Mouse (Mus musculus): ENCODE data around the gene Kpna7. TPM values are rescaled to one million over a fixed set of nuclear protein-coding genes. Genes with fewer than 3 reads are reported as not detected.

Kpna7 gene
- polyA plus RNA-seq, 1 experiment from 2014 or later = not detected

DNA sequence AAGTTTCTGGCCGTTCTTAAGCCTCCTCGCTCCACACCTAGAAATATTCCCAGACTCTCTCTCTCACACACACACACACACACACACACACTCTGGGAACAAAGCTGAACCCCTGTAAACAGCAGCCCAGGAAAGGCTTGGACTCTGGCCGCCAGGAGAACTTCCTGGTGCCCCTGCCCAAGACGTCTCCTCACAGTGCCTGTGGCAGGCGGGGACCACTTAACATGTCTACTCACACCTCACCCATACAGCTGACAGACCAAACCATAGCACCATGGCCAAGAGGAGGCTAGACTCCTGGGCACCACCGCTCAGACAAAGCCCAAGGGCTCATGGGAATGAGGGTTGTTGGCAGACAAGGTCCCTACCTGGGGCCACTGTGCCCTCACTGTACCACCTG lies 140.5 kb downstream of the Kpna7 start:
- H3K4me1 ChIP-seq (ENCODE audit: control insufficient read depth, insufficient read depth, low read length) = peaks cover 13% of the 10 kb centered on the region
- H3K27ac ChIP-seq (replicated peaks; ENCODE audit: low read depth, low read length) = no peak overlapping the region
- no peak overlapping the region for H3K4me3 ChIP-seq (replicated peaks; ENCODE audit: low read depth, low read length)
- no peak for DNase-seq
- WGBS = 86% methylated on average over 6 of the region's 6 CpGs
- no peaks in the 10 kb centered on the region for H3K9me3 ChIP-seq (ENCODE audit: control insufficient read depth, low read length)
- ATAC-seq (ENCODE audit: low FRiP score, low TSS enrichment) = no peak
- no peaks in the 10 kb centered on the region for H3K36me3 ChIP-seq (ENCODE audit: control insufficient read depth, insufficient read depth, low read length)
- no peak overlapping the region for H3K9ac ChIP-seq (replicated peaks; ENCODE audit: low read length)
- no peaks in the 10 kb centered on the region for H3K27me3 ChIP-seq (ENCODE audit: control insufficient read depth, insufficient read depth, low read length)
- no peak overlapping the region for H3K4me2 ChIP-seq (ENCODE audit: low read length)

DNA sequence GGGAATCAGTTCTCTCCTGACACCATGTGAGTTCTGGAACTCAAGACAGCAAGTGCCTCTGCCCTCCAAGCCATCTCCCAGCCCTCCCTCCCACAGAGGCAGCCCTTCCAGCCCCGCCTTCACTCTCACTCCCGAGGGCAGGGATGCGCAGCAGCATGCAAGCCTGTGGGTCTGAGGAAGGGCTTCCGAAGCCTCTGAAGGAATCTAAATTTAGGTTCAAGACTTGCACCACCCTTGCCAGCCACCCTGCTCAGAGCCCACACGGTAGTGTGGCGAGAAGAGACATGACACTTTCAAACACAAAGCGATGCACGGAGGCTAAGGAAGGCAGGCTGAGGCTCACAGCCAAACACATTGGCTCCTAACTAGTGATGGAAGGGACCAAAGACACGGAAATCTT lies 141.4 kb downstream of the Kpna7 start:
- ATAC-seq (ENCODE audit: low FRiP score, low TSS enrichment) (no peak), DNase-seq (no peak)
- H3K4me2 ChIP-seq (ENCODE audit: low read length) = no peak overlapping the region
- no peaks in the 10 kb centered on the region for H3K27me3 ChIP-seq (ENCODE audit: control insufficient read depth, insufficient read depth, low read length)
- no peaks in the 10 kb centered on the region for H3K36me3 ChIP-seq (ENCODE audit: control insufficient read depth, insufficient read depth, low read length)
- no peak overlapping the region for H3K27ac ChIP-seq (replicated peaks; ENCODE audit: low read depth, low read length)
- peaks cover 13% of the 10 kb centered on the region for H3K4me1 ChIP-seq (ENCODE audit: control insufficient read depth, insufficient read depth, low read length)
- H3K4me3 ChIP-seq (replicated peaks; ENCODE audit: low read depth, low read length) = no peak overlapping the region
- no peak overlapping the region for H3K9ac ChIP-seq (replicated peaks; ENCODE audit: low read length)
- WGBS = 71% methylated on average over 9 of the region's 9 CpGs
- no peaks in the 10 kb centered on the region for H3K9me3 ChIP-seq (ENCODE audit: control insufficient read depth, low read length)

DNA sequence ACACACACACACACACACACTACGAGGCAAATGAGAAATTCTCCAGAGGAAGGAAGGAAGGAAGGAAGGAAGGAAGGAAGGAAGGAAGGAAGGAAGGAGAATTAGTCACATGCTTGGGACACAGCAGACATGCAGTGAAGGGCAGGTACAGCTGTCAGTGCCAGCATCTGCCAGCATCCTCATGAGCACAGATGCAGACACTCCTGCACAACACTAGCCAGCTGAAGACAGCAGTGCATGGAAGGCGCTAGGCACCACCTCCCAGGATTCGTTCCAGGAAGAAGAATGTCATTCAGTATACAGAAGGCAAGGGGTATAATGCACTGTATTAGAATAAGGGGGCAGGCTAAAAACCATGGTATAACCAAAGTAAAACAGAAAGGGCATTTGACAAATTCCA lies 142.9 kb downstream of the Kpna7 start:
- Histone ChIP-seq H3K4me2 (ENCODE audit: low read length) (no peak overlapping the region), H3K27ac (replicated peaks; ENCODE audit: low read depth, low read length) (peak overlapping the region; percentile 46), H3K9me3 (ENCODE audit: control insufficient read depth, low read length) (no peaks in the 10 kb centered on the region), H3K27me3 (ENCODE audit: control insufficient read depth, insufficient read depth, low read length) (no peaks in the 10 kb centered on the region), H3K4me1 (ENCODE audit: control insufficient read depth, insufficient read depth, low read length) (peaks cover 13% of the 10 kb centered on the region), H3K4me3 (replicated peaks; ENCODE audit: low read depth, low read length) (no peak overlapping the region), H3K9ac (replicated peaks; ENCODE audit: low read length) (no peak overlapping the region; the same call in 1 of the 2 replicates), H3K36me3 (ENCODE audit: control insufficient read depth, insufficient read depth, low read length) (no peaks in the 10 kb centered on the region)
- no peak for ATAC-seq (ENCODE audit: low FRiP score, low TSS enrichment)
- peak; percentile 38 for DNase-seq
- WGBS = 54% methylated on average over 3 of the region's 3 CpGs

DNA sequence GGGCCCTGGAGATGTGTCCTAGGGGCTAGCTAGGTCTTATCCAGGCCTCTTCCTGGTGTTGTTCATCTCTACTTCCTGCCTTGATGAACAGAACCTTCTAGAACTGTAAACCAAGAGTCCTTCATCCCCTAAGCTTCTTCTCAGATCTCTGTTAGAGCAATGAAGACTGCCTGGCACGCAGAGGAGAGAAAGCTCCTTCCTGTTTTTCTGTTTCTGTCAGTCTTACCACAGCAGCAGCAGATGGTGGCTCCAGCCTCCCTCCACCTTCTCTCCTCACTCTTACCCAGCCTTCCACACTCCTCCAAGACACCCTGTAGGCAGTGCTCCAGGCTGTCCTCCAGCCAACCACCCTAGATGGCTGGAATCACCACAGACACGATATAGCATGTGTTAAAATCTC lies 146.5 kb downstream of the Kpna7 start:
- Histone ChIP-seq H3K4me3 (replicated peaks; ENCODE audit: low read depth, low read length) (no peak overlapping the region), H3K27ac (replicated peaks; ENCODE audit: low read depth, low read length) (no peak overlapping the region), H3K9me3 (ENCODE audit: control insufficient read depth, low read length) (no peaks in the 10 kb centered on the region), H3K4me2 (ENCODE audit: low read length) (no peak overlapping the region), H3K4me1 (ENCODE audit: control insufficient read depth, insufficient read depth, low read length) (peaks cover 16% of the 10 kb centered on the region), H3K27me3 (ENCODE audit: control insufficient read depth, insufficient read depth, low read length) (no peaks in the 10 kb centered on the region), H3K36me3 (ENCODE audit: control insufficient read depth, insufficient read depth, low read length) (no peaks in the 10 kb centered on the region), H3K9ac (replicated peaks; ENCODE audit: low read length) (no peak overlapping the region)
- DNase-seq = no peak
- ATAC-seq (ENCODE audit: low FRiP score, low TSS enrichment) = no peak
- 95% methylated on average over 2 of the region's 2 CpGs for WGBS

Other genes starting within 250 kb of the Kpna7 start
- gene Smurf1, start 118.2 kb downstream of the Kpna7 start, polyA plus RNA-seq (2014; fragmentation: Nextera tagmentation; extraction: Ambion mirVana) = 42.8 and 44.9 TPM in 2 replicates
- gene Gm4871, start 51.3 kb downstream of the Kpna7 start, polyA plus RNA-seq (2014; fragmentation: Nextera tagmentation; extraction: Ambion mirVana) = not detected in 2 replicates
- not detected in 2 replicates for gene 1700018F24Rik, start 41.0 kb downstream of the Kpna7 start, polyA plus RNA-seq (2014; fragmentation: Nextera tagmentation; extraction: Ambion mirVana)
- gene Arpc1a, start 200 bp downstream of the Kpna7 start, polyA plus RNA-seq (2014; fragmentation: Nextera tagmentation; extraction: Ambion mirVana) = 268 and 288 TPM in 2 replicates
- 23.9 and 39.4 TPM in 2 replicates for gene Arpc1b, start 30.2 kb upstream of the Kpna7 start, polyA plus RNA-seq (2014; fragmentation: Nextera tagmentation; extraction: Ambion mirVana)
- 101 and 121 TPM in 2 replicates for gene Pdap1, start 56.2 kb upstream of the Kpna7 start, polyA plus RNA-seq (2014; fragmentation: Nextera tagmentation; extraction: Ambion mirVana)
- 196 and 205 TPM in 2 replicates for gene Bud31, start 56.3 kb upstream of the Kpna7 start, polyA plus RNA-seq (2014; fragmentation: Nextera tagmentation; extraction: Ambion mirVana)
- 20.2 and 22.3 TPM in 2 replicates for gene Ptcd1, start 83.1 kb upstream of the Kpna7 start, polyA plus RNA-seq (2014; fragmentation: Nextera tagmentation; extraction: Ambion mirVana)
- 29.1 and 35.1 TPM in 2 replicates for gene Cpsf4, start 83.2 kb upstream of the Kpna7 start, polyA plus RNA-seq (2014; fragmentation: Nextera tagmentation; extraction: Ambion mirVana)
- gene Atp5j2, start 108.0 kb upstream of the Kpna7 start, polyA plus RNA-seq (2014; fragmentation: Nextera tagmentation; extraction: Ambion mirVana) = 477 and 644 TPM in 2 replicates
- gene Zkscan14, start 117.8 kb upstream of the Kpna7 start, polyA plus RNA-seq (2014; fragmentation: Nextera tagmentation; extraction: Ambion mirVana) = 13.9 and 16.4 TPM in 2 replicates
- 13.5 and 17.9 TPM in 2 replicates for gene Zkscan5, start 120.5 kb upstream of the Kpna7 start, polyA plus RNA-seq (2014; fragmentation: Nextera tagmentation; extraction: Ambion mirVana)
- 41.6 and 44.4 TPM in 2 replicates for gene Zfp655, start 147.7 kb upstream of the Kpna7 start, polyA plus RNA-seq (2014; fragmentation: Nextera tagmentation; extraction: Ambion mirVana)
- gene Zscan25, start 196.5 kb upstream of the Kpna7 start, polyA plus RNA-seq (2014; fragmentation: Nextera tagmentation; extraction: Ambion mirVana) = 0.84 and 1.0 TPM in 2 replicates